Mouse (Mus musculus) embryonic facial prominence, embryonic 12.5 days (tissue): ENCODE data around the gene Rps18. TPM values are rescaled to one million over a fixed set of nuclear protein-coding genes. Genes with fewer than 3 reads are reported as not detected.
"Not testable (repeated sequence)": the region's sequence is repeated elsewhere in the genome, so short reads cannot be mapped to it uniquely, and the experiment has no call there.

ENCODE experiments used
- ATAC-seq: fragments of 200-750 bp; cut with Nextera tagmentation; 2 replicates; pipeline ENCODE4 v1.8.0; 2017; ENCODE audit not compliant: insufficient number of reproducible peaks, insufficient read depth, low FRiP score, low TSS enrichment
- H3K27ac ChIP-seq: fragments of 300-500 bp; sonication (generic); 2 replicates; pipeline ENCODE4 v1.5.1; 2016; ENCODE audit warnings: mild to moderate bottlenecking
- H3K27me3 ChIP-seq: fragments of 300-500 bp; sonication (generic); 2 replicates; pipeline ENCODE4 v1.6.1; 2016; ENCODE audit warnings: mild to moderate bottlenecking, moderate library complexity
- H3K36me3 ChIP-seq: fragments of 300-500 bp; sonication (generic); 2 replicates; pipeline ENCODE4 v1.6.1; 2016; ENCODE audit warnings: mild to moderate bottlenecking
- H3K4me1 ChIP-seq: fragments of 300-500 bp; sonication (generic); 2 replicates; pipeline ENCODE4 v1.6.1; 2016
- H3K4me2 ChIP-seq: fragments of 300-500 bp; sonication (generic); replicated peaks from 2 replicates; pipeline ENCODE4 v1.6.1; 2016; ENCODE audit warnings: mild to moderate bottlenecking, moderate library complexity
- H3K4me3 ChIP-seq: fragments of 300-500 bp; sonication (generic); 2 replicates; pipeline ENCODE4 v1.5.1; 2016; ENCODE audit warnings: mild to moderate bottlenecking
- H3K9ac ChIP-seq: fragments of 300-500 bp; sonication (generic); 2 replicates; pipeline ENCODE4 v1.6.1; 2016; ENCODE audit warnings: mild to moderate bottlenecking, moderate library complexity
- H3K9me3 ChIP-seq: fragments of 300-500 bp; sonication (generic); 2 replicates; pipeline ENCODE4 v1.6.1; 2016; ENCODE audit warnings: mild to moderate bottlenecking, moderate library complexity
- WGBS: fragments of 180-500 bp; shearing (Covaris S2); methylation state at CpG from one replicate; pipeline ENCODE4 v1.1.7; 2016; 5-methylcytosine and 5-hydroxymethylcytosine counted together
- polyA plus RNA-seq: library from polyadenylated mRNA; unstranded; fragments of >200 nt; fragmentation: Nextera tagmentation; extraction: Ambion mirVana; gene quantifications from 2 replicates; pipeline ENCODE4 v1.2.1, GENCODE M21; 2016

Gene Rps18
- polyA plus RNA-seq, 1 experiment from 2014 or later, result 1,303 TPM

GRCm38 (mm10) chr17:33909077-33909868 lies 46.5 kb downstream of the Rps18 start, which contains the start of gene Daxx:
Daxx (plus strand) TSS chr17:33909414.
- WGBS, result under 1% methylated on average over 68 of the region's 68 CpGs
- Histone ChIP-seq H3K27me3 (no peaks in the 10 kb centered on the region), H3K4me1 (peaks cover 19% of the 10 kb centered on the region), H3K4me2 (peak within 1 kb of the TSS; percentile 98), H3K36me3 (peaks cover 32% of the 10 kb centered on the region), H3K27ac (peak within 1 kb of the TSS; percentile 88), H3K9me3 (no peaks in the 10 kb centered on the region), H3K9ac (peak within 1 kb of the TSS; percentile 80), H3K4me3 (peak within 1 kb of the TSS; percentile 80)
- peak; percentile 95 for ATAC-seq

DNA sequence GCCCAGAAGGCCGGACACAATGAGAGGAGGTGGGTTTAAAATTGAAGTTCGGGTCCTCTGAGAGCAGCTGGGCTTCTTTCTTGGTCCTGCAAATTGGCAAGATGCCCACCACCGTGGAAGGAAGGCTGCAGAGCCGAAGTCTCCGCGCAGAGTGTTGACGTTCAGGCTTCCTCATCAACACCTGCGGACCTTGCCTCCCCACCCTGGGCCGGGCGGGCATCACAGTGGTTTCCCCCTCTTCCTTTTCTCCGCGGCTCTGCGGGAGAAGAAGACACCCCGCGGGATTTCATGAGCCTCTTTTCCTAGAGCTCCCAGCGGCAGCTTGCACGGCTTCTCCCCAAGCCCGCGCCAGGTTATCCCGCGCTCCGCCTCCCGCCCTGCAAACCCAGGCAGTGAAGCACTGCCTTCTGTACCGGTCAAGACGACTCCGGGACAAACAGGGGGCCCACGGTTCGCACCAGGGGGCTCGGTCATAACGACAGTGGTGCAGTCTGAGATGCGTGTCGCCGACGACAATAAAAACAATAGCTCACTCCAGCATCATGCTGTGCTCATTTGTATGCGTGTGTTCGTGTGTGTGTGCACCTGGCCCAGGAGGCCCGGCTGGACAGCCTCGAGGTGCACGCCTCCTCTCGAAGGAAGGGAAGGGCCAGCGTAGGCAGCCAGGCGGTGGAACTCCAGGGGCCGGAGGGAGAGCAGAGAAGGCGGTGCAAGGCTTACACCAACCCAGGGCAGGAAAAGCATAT lies 47.3 kb downstream of the Rps18 start:
- H3K27me3 ChIP-seq, result no peaks in the 10 kb centered on the region
- peak overlapping the region; percentile 88 for H3K27ac ChIP-seq
- under 1% methylated on average over 43 of the region's 44 CpGs for WGBS
- peaks cover 16% of the 10 kb centered on the region for H3K4me1 ChIP-seq
- H3K4me3 ChIP-seq, result peak overlapping the region; percentile 80
- no peaks in the 10 kb centered on the region for H3K9me3 ChIP-seq
- H3K4me2 ChIP-seq, result peak overlapping the region; percentile 98
- H3K36me3 ChIP-seq, result peaks cover 24% of the 10 kb centered on the region
- H3K9ac ChIP-seq, result peak overlapping the region; percentile 76
- peak; percentile 4; the same call in 1 of the 2 replicates for ATAC-seq

GRCm38 (mm10) chr17:33904835-33905234 lies 51.0 kb downstream of the Rps18 start, which contains the start of gene Platr17:
Platr17 (plus strand) TSS chr17:33905135.
- H3K27ac ChIP-seq, result not testable (repeated sequence)

DNA sequence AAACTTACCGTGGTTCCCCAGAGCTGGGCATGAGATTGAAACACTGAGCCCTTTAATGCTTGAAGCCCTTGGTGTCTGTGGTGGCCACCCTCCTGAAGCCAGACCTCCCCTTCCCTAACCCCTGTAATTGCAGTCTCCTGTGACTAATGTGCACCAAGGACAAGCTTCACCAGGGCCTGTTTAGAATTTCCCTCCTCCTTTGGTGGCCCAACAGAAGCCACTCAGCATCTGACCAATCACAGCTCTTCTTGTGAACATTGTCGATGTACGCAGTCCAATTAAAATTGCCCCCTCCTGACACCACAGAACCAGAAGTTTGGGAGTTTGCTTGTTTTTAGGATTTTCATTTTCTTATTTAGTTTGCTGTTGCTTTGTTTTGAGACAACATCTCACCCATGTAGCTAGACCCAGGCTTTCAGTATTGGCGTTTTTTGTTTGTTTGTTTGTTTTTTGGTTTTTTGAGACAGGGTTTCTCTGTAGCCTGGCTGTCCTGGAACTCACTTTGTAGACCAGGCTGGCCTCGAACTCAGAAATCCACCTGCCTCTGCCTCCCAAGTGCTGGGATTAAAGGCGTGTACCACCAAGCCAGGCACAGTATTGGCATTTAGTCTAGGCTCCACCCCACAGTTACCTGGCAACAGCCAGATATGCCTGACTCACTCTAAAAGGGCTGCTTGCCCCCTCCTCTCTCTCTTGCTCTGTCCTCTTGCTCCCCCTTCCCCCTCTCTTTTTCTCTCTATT lies 51.7 kb downstream of the Rps18 start:
- not testable (repeated sequence) for H3K27ac ChIP-seq, H3K4me2 ChIP-seq, ATAC-seq, H3K36me3 ChIP-seq, H3K9ac ChIP-seq, H3K4me1 ChIP-seq, H3K4me3 ChIP-seq, H3K9me3 ChIP-seq, H3K27me3 ChIP-seq
- WGBS, result 57% methylated on average over 6 of the region's 6 CpGs

More at GRCm38 (mm10) chr17:33904835-33905234, 51.0 kb downstream of the Rps18 start, which contains the start of gene Platr17:
- H3K36me3 ChIP-seq, H3K4me2 ChIP-seq, H3K9ac ChIP-seq, H3K4me1 ChIP-seq, H3K9me3 ChIP-seq, H3K27me3 ChIP-seq, H3K4me3 ChIP-seq, ATAC-seq: not testable (repeated sequence)
- 11% methylated on average over 4 of the region's 4 CpGs for WGBS

- Histone ChIP-seq H3K9me3 (no peaks in the 10 kb centered on the region), H3K4me2 (no peak overlapping the region), H3K4me3 (no peak overlapping the region), H3K9ac (no peak overlapping the region), H3K27ac (no peak overlapping the region), H3K4me1 (no peaks in the 10 kb centered on the region), H3K36me3 (no peaks in the 10 kb centered on the region), H3K27me3 (no peaks in the 10 kb centered on the region)
- ATAC-seq, result no peak
- 86% methylated on average over 7 of the region's 7 CpGs for WGBS
Observed at GRCm38 (mm10) chr17:33902491-33902890, 53.3 kb downstream of the Rps18 start.

GRCm38 (mm10) chr17:33902079-33902478 lies 53.7 kb downstream of the Rps18 start:
- Histone ChIP-seq H3K4me2 (no peak overlapping the region), H3K9ac (no peak overlapping the region), H3K4me1 (no peaks in the 10 kb centered on the region), H3K4me3 (no peak overlapping the region), H3K36me3 (no peaks in the 10 kb centered on the region), H3K27ac (no peak overlapping the region), H3K9me3 (no peaks in the 10 kb centered on the region), H3K27me3 (no peaks in the 10 kb centered on the region)
- ATAC-seq, result no peak
- 72% methylated on average over 4 of the region's 4 CpGs for WGBS

Other genes starting within 250 kb of the Rps18 start
- gene March2, start 237.3 kb downstream of the Rps18 start, polyA plus RNA-seq, result 44.7 and 47.1 TPM in 2 replicates
- 367 and 378 TPM in 2 replicates for gene Rab11b, start 195.5 kb downstream of the Rps18 start, polyA plus RNA-seq
- gene Angptl4, start 174.2 kb downstream of the Rps18 start, polyA plus RNA-seq, result 44.2 and 45.6 TPM in 2 replicates
- gene Kank3, start 145.5 kb downstream of the Rps18 start, polyA plus RNA-seq, result 32.4 and 35.4 TPM in 2 replicates
- gene Rps28, start 131.4 kb downstream of the Rps18 start, polyA plus RNA-seq, result 875 and 894 TPM in 2 replicates
- gene Ndufa7, start 131.4 kb downstream of the Rps18 start, polyA plus RNA-seq, result 421 and 479 TPM in 2 replicates
- gene Cd320, start 112.9 kb downstream of the Rps18 start, polyA plus RNA-seq, result 70.4 and 74.3 TPM in 2 replicates
- not detected in 2 replicates for gene Gm7029, start 82.2 kb downstream of the Rps18 start, polyA plus RNA-seq
- 4.9 and 6.4 TPM in 2 replicates for gene Kifc1, start 65.3 kb downstream of the Rps18 start, polyA plus RNA-seq
- 0.35 and 0.38 TPM in 2 replicates for gene Platr17, start 50.9 kb downstream of the Rps18 start, polyA plus RNA-seq
- 70.1 and 72.8 TPM in 2 replicates for gene Daxx, start 46.6 kb downstream of the Rps18 start, polyA plus RNA-seq
- 20.0 and 25.0 TPM in 2 replicates for gene Tapbp, start 40.1 kb downstream of the Rps18 start, polyA plus RNA-seq
- 21.6 and 21.9 TPM in 2 replicates for gene Zbtb22, start 40.1 kb downstream of the Rps18 start, polyA plus RNA-seq
- gene Rgl2, start 26.5 kb downstream of the Rps18 start, polyA plus RNA-seq, result 60.9 and 64.8 TPM in 2 replicates
- gene Pfdn6, start 15.7 kb downstream of the Rps18 start, polyA plus RNA-seq, result 184 and 192 TPM in 2 replicates
- gene Wdr46, start 15.3 kb downstream of the Rps18 start, polyA plus RNA-seq, result 44.9 and 49.6 TPM in 2 replicates
- 5.5 and 6.3 TPM in 2 replicates for gene B3galt4, start 4.5 kb downstream of the Rps18 start, polyA plus RNA-seq
- gene Vps52, start 189 bp downstream of the Rps18 start, polyA plus RNA-seq, result 55.2 and 55.9 TPM in 2 replicates
- 7.2 and 8.0 TPM in 2 replicates for gene H2-K1, start 44.3 kb upstream of the Rps18 start, polyA plus RNA-seq
- gene Ring1, start 68.7 kb upstream of the Rps18 start, polyA plus RNA-seq, result 27.2 and 29.7 TPM in 2 replicates
- 52.2 and 59.5 TPM in 2 replicates for gene H2-Ke6, start 72.1 kb upstream of the Rps18 start, polyA plus RNA-seq
- gene Slc39a7, start 75.7 kb upstream of the Rps18 start, polyA plus RNA-seq, result 191 and 193 TPM in 2 replicates
- gene Rxrb, start 75.8 kb upstream of the Rps18 start, polyA plus RNA-seq, result 69.9 and 72.6 TPM in 2 replicates
- gene Col11a2, start 83.4 kb upstream of the Rps18 start, polyA plus RNA-seq, result 7.2 and 14.8 TPM in 2 replicates
- 0.43 and 0.48 TPM in 2 replicates for gene H2-Oa, start 136.3 kb upstream of the Rps18 start, polyA plus RNA-seq
- 12.3 and 16.7 TPM in 2 replicates for gene H2-DMa, start 163.5 kb upstream of the Rps18 start, polyA plus RNA-seq
- gene Brd2, start 166.6 kb upstream of the Rps18 start, polyA plus RNA-seq, result 119 and 131 TPM in 2 replicates
- 0.19 and 0.42 TPM in 2 replicates for gene H2-DMb2, start 187.3 kb upstream of the Rps18 start, polyA plus RNA-seq
- gene H2-DMb1, start 197.1 kb upstream of the Rps18 start, polyA plus RNA-seq, result 2.0 and 2.4 TPM in 2 replicates
- 4.7 TPM in 2 replicates for gene Tap1, start 231.6 kb upstream of the Rps18 start, polyA plus RNA-seq
- gene Psmb9, start 231.8 kb upstream of the Rps18 start, polyA plus RNA-seq, result 1.8 and 2.0 TPM in 2 replicates
- 2.1 and 3.5 TPM in 2 replicates for gene Psmb8, start 241.7 kb upstream of the Rps18 start, polyA plus RNA-seq
- gene Tap2, start 247.5 kb upstream of the Rps18 start, polyA plus RNA-seq, result 1.3 and 2.3 TPM in 2 replicates